Mouse (Mus musculus) 416B (cell line): ENCODE data around the gene Ankrd2.

Source experiments
- DNase-seq: peaks from one replicate; pipeline ENCODE4 v3.0.0; 2011; ENCODE audit warnings: low read depth

Gene Ankrd2

GRCm38 (mm10) chr19:42016251-42016650 is 19.5 kb upstream of the Ankrd2 start:
- DNase-seq = no peak

GRCm38 (mm10) chr19:42016840-42017239 is 19.0 kb upstream of the Ankrd2 start:
- DNase-seq = no peak

GRCm38 (mm10) chr19:42017399-42018247 is 18.2 kb upstream of the Ankrd2 start:
- DNase-seq = peak; percentile 95

GRCm38 (mm10) chr19:42019011-42019522 is 16.7 kb upstream of the Ankrd2 start:
- DNase-seq = peak; percentile 97

GRCm38 (mm10) chr19:42021681-42022541 is 13.9 kb upstream of the Ankrd2 start:
- DNase-seq = no peak

- no peak for DNase-seq
These were observed 13.3 kb upstream of the Ankrd2 start for GRCm38 (mm10) chr19:42022542-42022848.

- peak; percentile 82 for DNase-seq
These were observed 9.6 kb upstream of the Ankrd2 start for GRCm38 (mm10) chr19:42026158-42026557.

GRCm38 (mm10) chr19:42031112-42031511 is 4.7 kb upstream of the Ankrd2 start:
- no peak for DNase-seq

- no peak for DNase-seq
These were observed 2.2 kb upstream of the Ankrd2 start for GRCm38 (mm10) chr19:42033611-42034010.

- no peak for DNase-seq
These were observed 1.5 kb upstream of the Ankrd2 start for GRCm38 (mm10) chr19:42034146-42034775.

- DNase-seq = no peak
These were observed 832 bp upstream of the Ankrd2 start for GRCm38 (mm10) chr19:42034881-42035455.

- DNase-seq = no peak
These were observed 557 bp downstream of the Ankrd2 start for GRCm38 (mm10) chr19:42036357-42036756.

GRCm38 (mm10) chr19:42037167-42037702 is 1.4 kb downstream of the Ankrd2 start:
- no peak for DNase-seq

GRCm38 (mm10) chr19:42038310-42038709 is 2.5 kb downstream of the Ankrd2 start:
- no peak for DNase-seq

- no peak for DNase-seq
These were observed 8.2 kb downstream of the Ankrd2 start for GRCm38 (mm10) chr19:42043988-42044387.

GRCm38 (mm10) chr19:42045269-42046102 is 9.7 kb downstream of the Ankrd2 start, which contains the start of gene Hoga1:
Gene Hoga1 (plus strand): TSS chr19:42045610.
- peak; percentile 96 for DNase-seq

- no peak for DNase-seq
These were observed 14.5 kb downstream of the Ankrd2 start for GRCm38 (mm10) chr19:42050251-42050650.

- DNase-seq = no peak
These were observed 15.6 kb downstream of the Ankrd2 start for GRCm38 (mm10) chr19:42051351-42051750.

GRCm38 (mm10) chr19:42051948-42052347 is 16.1 kb downstream of the Ankrd2 start, which contains the start of gene 4933411K16Rik:
Gene 4933411K16Rik (plus strand): TSS chr19:42052248.
- no peak for DNase-seq

- DNase-seq = peak; percentile 54
These were observed 18.5 kb downstream of the Ankrd2 start for GRCm38 (mm10) chr19:42054255-42054654.

- no peak for DNase-seq
These were observed 20.1 kb downstream of the Ankrd2 start for GRCm38 (mm10) chr19:42055881-42056280.
